Mouse (Mus musculus) central nervous system, embryonic 11.5 days (tissue): ENCODE results near the gene Gm21904. TPM values are rescaled to one million over a fixed set of nuclear protein-coding genes. Genes with fewer than 3 reads are reported as not detected.

Experiments
- polyA plus RNA-seq: library from polyadenylated mRNA; depleted of rRNA; stranded (reverse); fragments of >200 nt; gene quantifications from 2 replicates; pipeline ENCODE4 v1.2.3, GENCODE M21; 2012; rRNA removed

Gene Gm21904
- not detected in 2 replicates for polyA plus RNA-seq

DNA sequence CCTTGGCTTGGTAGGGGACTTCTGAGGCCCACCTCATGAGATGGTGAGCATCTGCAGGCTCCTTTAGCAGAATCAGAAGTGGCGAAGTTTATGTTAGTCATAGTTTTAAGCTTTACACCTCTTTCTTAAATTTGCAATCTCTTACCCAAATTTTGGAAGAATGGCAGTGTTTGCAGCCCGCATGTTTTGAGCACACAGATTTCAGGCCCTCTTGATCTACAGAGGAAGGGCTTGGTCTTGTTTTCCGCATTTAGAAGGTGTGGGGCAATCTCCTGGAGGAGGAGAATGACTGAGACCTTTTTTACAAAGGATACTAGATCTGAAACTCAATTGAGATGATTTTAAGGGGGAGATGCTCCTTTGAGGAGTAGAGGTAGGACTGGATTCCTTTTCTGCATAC lies at the start of gene Gm21904:
TSS of gene Gm21904 (minus strand) at position 101 of the 400 bp plus-strand sequence.

DNA sequence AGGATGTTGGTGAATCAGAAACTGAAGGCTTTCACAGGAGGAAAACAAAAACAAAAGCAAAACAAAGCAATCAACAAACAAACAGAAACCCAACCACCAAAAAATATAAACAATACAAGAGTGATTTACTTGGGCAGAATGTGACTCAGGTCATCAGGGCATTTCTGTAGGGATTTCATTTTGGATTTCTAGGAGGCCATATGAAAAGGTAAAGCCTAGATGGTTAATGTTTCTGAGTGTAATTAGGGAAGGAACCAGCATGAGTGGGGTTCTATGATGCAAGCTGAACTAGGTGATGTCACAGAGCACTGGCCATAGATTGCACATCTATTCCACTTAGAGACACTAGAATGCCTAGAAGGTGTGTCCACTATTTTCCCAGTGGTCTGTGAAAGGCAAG lies 28.4 kb upstream of the Gm21904 start, which contains the start of the genes Gm20772 and Gm20831:
TSS of gene Gm20772 (plus strand) at position 301 of the 400 bp plus-strand sequence.
TSS of gene Gm20831 (plus strand) at position 301 of the 400 bp plus-strand sequence.

Other genes starting within 250 kb of the Gm21904 start
- not detected in 2 replicates for gene Gm20772, start 28.5 kb upstream of the Gm21904 start, polyA plus RNA-seq
- gene Gm20831, start 28.5 kb upstream of the Gm21904 start, polyA plus RNA-seq, result not detected in 2 replicates
- gene Srsy, start 91.1 kb upstream of the Gm21904 start, polyA plus RNA-seq, result not detected in 2 replicates
- gene Gm21764, start 215.5 kb upstream of the Gm21904 start, polyA plus RNA-seq, result not detected in 2 replicates
- gene Ssty1, start 242.8 kb upstream of the Gm21904 start, polyA plus RNA-seq, result not detected in 2 replicates